ENCODE assay signal across 8 mouse cellular contexts in genomic region chr7:37769526-37770399, GRCm38 (mm10). TPM values are rescaled to one million over a fixed set of nuclear protein-coding genes. Genes with fewer than 3 reads are reported as not detected.
DNase-seq lines count a peak whose midpoint lies in the region; ATAC-seq and TF ChIP-seq lines count a peak whose summit lies in the region.

No protein-coding gene starts in this region.

- 0 out of 2 replicates have a peak overlapping the region, but pooled peaks have one; percentile 24 for H3K27ac ChIP-seq in kidney, embryonic 16.5 days (ENCODE audit: low read length)
- no peak overlapping the region for H3K27ac ChIP-seq in kidney, adult 2 months (ENCODE audit: insufficient read depth, low read depth, low read length)

- DNase-seq in kidney, adult 2 months: no peak
- peak; percentile 28 for DNase-seq in ZHBTc4 (ENCODE audit: low read depth, low spot score)
- DNase-seq in embryo, embryonic 10.5 days (ENCODE audit: low spot score): peak; percentile 79
- peak; percentile 37 for DNase-seq in heart, postnatal 4 days
- peak; percentile 12 for DNase-seq in lung, postnatal 14 days
- DNase-seq in spleen, postnatal 14 days (ENCODE audit: low spot score in 2 of 2): no peak

- ATAC-seq in kidney, embryonic 16.5 days (ENCODE audit: low FRiP score, low TSS enrichment): peak; percentile 75; the same call in 1 of the 2 replicates
- no peak for ATAC-seq in erythroblast, adult 5-6 weeks (replicated peaks; ENCODE audit: low FRiP score, poor library complexity, severe bottlenecking)

- no peak for TF ChIP-seq CTCF in kidney, adult 2 months (conservative IDR thresholded peaks at IDR 0.05; ENCODE audit: insufficient read depth, insufficient read length, low read depth, low read length)

- no peaks in the 10 kb centered on the region for H3K9me3 ChIP-seq in kidney, embryonic 16.5 days (ENCODE audit: low read length)

- WGBS in kidney, embryonic 16.5 days: under 1% methylated on average over 50 of the region's 53 CpGs
- 1% methylated on average over 53 of the region's 53 CpGs for WGBS in kidney, adult 2 months

- no peak for TF ChIP-seq POLR2A in kidney, adult 2 months (IDR thresholded peaks at IDR 0.05; ENCODE audit: low read depth, low read length)

- H3K27me3 ChIP-seq in kidney, embryonic 16.5 days (ENCODE audit: insufficient read depth, low read length): peaks cover 73% of the 10 kb centered on the region
- H3K27me3 ChIP-seq in kidney, adult 2 months (replicated peaks; ENCODE audit: control insufficient read depth, insufficient read depth, low read length): peaks cover 18% of the 10 kb centered on the region

- no peaks in the 10 kb centered on the region for H3K36me3 ChIP-seq in kidney, embryonic 16.5 days (ENCODE audit: insufficient read depth, low read length)
- H3K36me3 ChIP-seq in kidney, adult 2 months (ENCODE audit: control insufficient read depth, insufficient read depth, low read length): no peaks in the 10 kb centered on the region

- peak overlapping the region; percentile 64 for H3K9ac ChIP-seq in kidney, embryonic 16.5 days (replicated peaks; ENCODE audit: low read length)

- H3K4me1 ChIP-seq in kidney, embryonic 16.5 days (ENCODE audit: insufficient read depth, low read length): peaks cover 29% of the 10 kb centered on the region
- no peaks in the 10 kb centered on the region for H3K4me1 ChIP-seq in kidney, adult 2 months (ENCODE audit: control insufficient read depth, insufficient read depth, low read length)

- H3K4me2 ChIP-seq in kidney, embryonic 16.5 days (replicated peaks; ENCODE audit: low read depth, low read length): peak overlapping the region; percentile 98

- H3K4me3 ChIP-seq in kidney, embryonic 16.5 days (ENCODE audit: low read length): peak overlapping the region; percentile 55
- no peak overlapping the region for H3K4me3 ChIP-seq in kidney, adult 2 months (ENCODE audit: insufficient read depth, low read depth, low read length)

RNA-seq across cellular contexts. Expression of gene Zfp536, which starts 3.7 kb away (rescaled TPM):
- polyA plus RNA-seq in kidney, embryonic 16.5 days (2015; fragmentation: Nextera tagmentation; extraction: Ambion mirVana): 9.0 and 10.2 TPM in 2 replicates
- polyA plus RNA-seq in kidney, adult 2 months (2012; rRNA removed): 0.11 and 0.26 TPM in 2 replicates
- 10 to 100 TPM; 17.3 to 18.5 TPM for total RNA-seq in heart, postnatal 4 days (2021)
- total RNA-seq in erythroblast, adult 5-6 weeks (2015; ENCODE audit: low replicate concordance): not detected in 2 replicates
- not detected in 2 replicates for total RNA-seq in erythroblast, adult 5-6 weeks (2017; ENCODE audit: low replicate concordance)

Comparison
In these comparisons a context has a peak if more than half of its experiments do, and no peak if none do; other contexts are left out.
1. DNase-seq: peak in ZHBTc4 (single experiment), embryo, embryonic 10.5 days (single experiment), heart, postnatal 4 days (single experiment) and lung, postnatal 14 days (single experiment); none in kidney, adult 2 months (single experiment) and spleen, postnatal 14 days (0 of 2).
2. RNA of gene Zfp536, which starts 3.7 kb away (total RNA-seq): 17.3 to 18.5 TPM in heart, postnatal 4 days; not detected in erythroblast, adult 5-6 weeks; every median in the first group is over 10 times any median in the second.